Mouse (Mus musculus) cerebellum, adult 18-20 months (tissue): ENCODE data around the gene Zup1.
"Not testable (repeated sequence)": the region's sequence is repeated elsewhere in the genome, so short reads cannot be mapped to it uniquely, and the experiment has no call there.

Source experiments
- DNase-seq, 2 experiments: peaks; one replicate each; pipeline ENCODE4 v3.0.0; 2021

Zup1 gene

GRCm38 (mm10) chr10:33950803-33951583 lies at the start of gene Zup1:
TSS of gene Zup1 (minus strand) at chr10:33951269.
- peak; percentile 82 to 88 for DNase-seq

- no peak for DNase-seq
Measured at GRCm38 (mm10) chr10:33998397-33998796, 47.3 kb upstream of the Zup1 start.

GRCm38 (mm10) chr10:33996686-33997085 lies 45.6 kb upstream of the Zup1 start:
- not testable (repeated sequence) for DNase-seq

GRCm38 (mm10) chr10:33986771-33987170 lies 35.7 kb upstream of the Zup1 start:
- DNase-seq: peak; percentile 62 to 72

- DNase-seq: no peak
Measured at GRCm38 (mm10) chr10:33974781-33975494, 23.9 kb upstream of the Zup1 start.

- no peak for DNase-seq
Measured at GRCm38 (mm10) chr10:33952509-33952908, 1.4 kb upstream of the Zup1 start.

- no peak for DNase-seq
Measured at GRCm38 (mm10) chr10:33946336-33946735, 4.7 kb downstream of the Zup1 start.

- no peak for DNase-seq
Measured at GRCm38 (mm10) chr10:33945390-33945789, 5.7 kb downstream of the Zup1 start.

- DNase-seq: no peak
Measured at GRCm38 (mm10) chr10:33940702-33941101, 10.4 kb downstream of the Zup1 start.

GRCm38 (mm10) chr10:33905489-33905888 lies 45.6 kb downstream of the Zup1 start:
- DNase-seq: no peak

- DNase-seq: no peak
Measured at GRCm38 (mm10) chr10:33904530-33905481, 46.3 kb downstream of the Zup1 start, which contains the start of gene Rsph4a. TSS of gene Rsph4a (plus strand) at chr10:33905111.

- DNase-seq: not testable (repeated sequence)
Measured at GRCm38 (mm10) chr10:33901520-33901919, 49.5 kb downstream of the Zup1 start.

- DNase-seq: not testable (repeated sequence)
Measured at GRCm38 (mm10) chr10:33882411-33882810, 68.7 kb downstream of the Zup1 start.

GRCm38 (mm10) chr10:33872672-33873398 lies 78.2 kb downstream of the Zup1 start:
- no peak for DNase-seq

GRCm38 (mm10) chr10:33870441-33870840 lies 80.6 kb downstream of the Zup1 start:
- no peak for DNase-seq
